Mouse (Mus musculus): ENCODE results near the gene Lrrc4.

DNA sequence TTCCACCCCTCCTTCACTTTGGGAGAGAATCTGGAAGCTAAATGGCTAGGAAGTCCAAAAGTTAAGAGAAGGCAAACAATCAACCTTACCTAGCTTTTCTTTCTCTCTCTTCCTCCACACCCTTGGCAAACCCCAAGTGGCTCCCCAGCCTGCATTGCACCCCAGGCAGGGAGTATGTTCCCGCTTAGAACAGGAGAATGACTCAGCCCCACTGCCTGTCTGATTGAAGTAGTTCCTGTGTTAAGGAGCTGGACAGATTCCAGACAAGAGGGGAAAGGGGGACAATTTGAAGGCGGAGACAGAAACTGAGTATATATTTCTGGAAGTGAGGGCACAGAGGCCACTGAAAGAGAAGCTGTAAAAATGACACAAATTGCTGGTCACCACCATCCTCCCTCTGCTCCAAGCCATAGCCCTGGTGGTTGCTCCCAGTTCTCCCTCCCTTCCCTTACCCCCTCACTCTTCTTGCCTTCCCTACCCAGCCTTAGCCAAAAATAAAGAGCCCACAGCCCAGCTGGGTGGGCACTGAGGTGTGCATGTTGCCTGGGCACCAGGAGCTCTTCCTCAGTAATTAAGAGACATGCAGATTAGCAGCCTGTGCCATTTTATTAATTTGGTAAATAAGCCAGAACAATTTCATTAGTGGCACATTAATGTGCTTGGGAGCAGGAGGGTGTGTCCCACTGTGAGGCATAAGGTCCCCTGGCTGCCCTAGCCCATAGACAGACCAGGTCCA lies 36.1 kb upstream of the Lrrc4 start:
- no peak for TF ChIP-seq CTCF (IDR thresholded peaks at IDR 0.05; ENCODE audit: low read depth, low read length)
- no peak for TF ChIP-seq GATA1 (IDR thresholded peaks at IDR 0.05; ENCODE audit: borderline replicate concordance, low read length)
- no peak for TF ChIP-seq TAL1 (conservative IDR thresholded peaks at IDR 0.05; ENCODE audit: low read depth, low read length)
